Mouse (Mus musculus): ENCODE measurements at regions not wholly inside any gene's neighbourhood (a gene's known extent, or its start where the extent isn't known, plus 50 kb on each side); places are given as distances from the start of the nearest gene placed in this dataset.

DNA sequence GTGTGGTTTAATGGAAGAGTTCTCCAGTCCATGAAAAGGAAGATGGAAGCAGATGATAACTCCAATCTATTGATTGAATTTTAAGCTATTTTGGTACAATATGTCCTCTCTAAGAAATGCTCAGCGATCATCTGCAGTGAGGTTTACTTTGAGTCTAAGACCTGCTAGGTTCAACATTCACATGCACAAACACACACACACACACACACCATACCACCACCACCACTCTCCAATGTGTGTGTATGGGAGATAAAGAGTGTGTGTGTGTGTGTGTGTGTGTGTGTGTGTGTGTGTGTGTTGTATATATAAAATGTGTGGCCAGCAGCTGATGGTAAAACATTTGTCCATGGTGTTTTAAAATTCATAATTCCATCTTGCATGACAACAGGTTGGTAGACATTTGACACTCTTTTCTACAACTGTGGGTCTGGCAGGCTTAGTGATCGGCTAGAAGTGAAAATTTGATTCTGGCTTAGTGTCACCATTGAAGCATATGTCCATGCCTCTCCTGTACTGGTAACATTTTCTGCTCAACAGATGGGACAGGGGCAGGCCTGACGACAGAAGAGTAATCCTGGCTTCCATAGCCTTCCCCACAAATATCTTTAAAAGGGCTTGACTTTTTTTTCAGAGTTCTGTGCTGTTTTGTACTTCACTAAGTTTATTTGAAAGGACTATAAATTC is 161.4 kb downstream of the Rchy1 start:
- no peak for TF ChIP-seq CTCF (IDR thresholded peaks at IDR 0.05; ENCODE audit: control insufficient read depth, insufficient read depth, insufficient read length)
- TF ChIP-seq USF1 (IDR thresholded peaks at IDR 0.05; ENCODE audit: low read depth) = no peak
- TF ChIP-seq MYOG (IDR thresholded peaks at IDR 0.05; ENCODE audit: control insufficient read depth, extremely low read depth, insufficient read length) = no peak
- no peak for TF ChIP-seq CEBPB (IDR thresholded peaks at IDR 0.05; ENCODE audit: low read depth)
- TF ChIP-seq MYOD1 (IDR thresholded peaks at IDR 0.05; ENCODE audit: control insufficient read depth, insufficient read length, low read depth) = no peak

All from C2C12 (cell line).